Mouse (Mus musculus) limb, embryonic 12.5 days (tissue): ENCODE data around the gene Mpl. TPM values are rescaled to one million over a fixed set of nuclear protein-coding genes. Genes with fewer than 3 reads are reported as not detected.

ENCODE experiments used
- ATAC-seq: fragments of 200-750 bp; cut with Nextera tagmentation; 2 replicates; pipeline ENCODE4 v1.8.0; 2017; ENCODE audit warnings: low read depth, moderate TSS enrichment; ENCODE audit not compliant: insufficient number of reproducible peaks, insufficient read depth, low FRiP score, low TSS enrichment
- H3K27ac ChIP-seq: fragments of 300-500 bp; sonication (generic); 2 replicates; pipeline ENCODE4 v1.5.1; 2016; ENCODE audit warnings: mild to moderate bottlenecking, moderate library complexity
- H3K27me3 ChIP-seq: fragments of 300-500 bp; sonication (generic); 2 replicates; pipeline ENCODE4 v1.6.1; 2016; ENCODE audit warnings: mild to moderate bottlenecking, moderate library complexity
- H3K36me3 ChIP-seq: fragments of 300-500 bp; sonication (generic); 2 replicates; pipeline ENCODE4 v1.6.1; 2016; ENCODE audit warnings: mild to moderate bottlenecking, moderate library complexity
- H3K4me1 ChIP-seq: fragments of 300-500 bp; sonication (generic); replicated peaks from 2 replicates; pipeline ENCODE4 v1.6.1; 2016
- H3K4me2 ChIP-seq: fragments of 300-500 bp; sonication (generic); 2 replicates; pipeline ENCODE4 v1.6.1; 2016; ENCODE audit warnings: mild to moderate bottlenecking, moderate library complexity
- H3K4me3 ChIP-seq: fragments of 300-500 bp; sonication (generic); replicated peaks from 2 replicates; pipeline ENCODE4 v1.5.1; 2016; ENCODE audit warnings: mild to moderate bottlenecking
- H3K9ac ChIP-seq: fragments of 300-500 bp; sonication (generic); replicated peaks from 2 replicates; pipeline ENCODE4 v1.6.1; 2016; ENCODE audit warnings: mild to moderate bottlenecking, moderate library complexity
- H3K9me3 ChIP-seq: fragments of 300-500 bp; sonication (generic); 2 replicates; pipeline ENCODE4 v1.6.1; 2016; ENCODE audit warnings: mild to moderate bottlenecking, moderate library complexity
- WGBS: fragments of 180-500 bp; shearing (Covaris S2); methylation state at CpG from one replicate; pipeline ENCODE4 v1.1.7; 2016; 5-methylcytosine and 5-hydroxymethylcytosine counted together
- polyA plus RNA-seq: library from polyadenylated mRNA; unstranded; fragments of >200 nt; fragmentation: Nextera tagmentation; extraction: Ambion mirVana; gene quantifications from 2 replicates; pipeline ENCODE4 v1.2.1, GENCODE M21; 2016

Mpl gene
- polyA plus RNA-seq, 1 experiment from 2014 or later, result 0.64 TPM

- 93% methylated on average over 5 of the region's 5 CpGs for WGBS
- Histone ChIP-seq H3K4me2 (no peak overlapping the region), H3K9ac (no peak overlapping the region), H3K9me3 (no peaks in the 10 kb centered on the region), H3K4me3 (no peak overlapping the region), H3K36me3 (peaks cover 84% of the 10 kb centered on the region), H3K27me3 (no peaks in the 10 kb centered on the region), H3K27ac (no peak overlapping the region), H3K4me1 (no peaks in the 10 kb centered on the region)
- no peak for ATAC-seq
Observed at GRCm38 (mm10) chr4:118401918-118402317, 55.4 kb downstream of the Mpl start.

GRCm38 (mm10) chr4:118401421-118401820, 55.9 kb downstream of the Mpl start:
- Histone ChIP-seq H3K9ac (no peak overlapping the region), H3K27me3 (no peaks in the 10 kb centered on the region), H3K27ac (no peak overlapping the region), H3K4me2 (no peak overlapping the region), H3K4me1 (no peaks in the 10 kb centered on the region), H3K4me3 (no peak overlapping the region), H3K9me3 (no peaks in the 10 kb centered on the region), H3K36me3 (peaks cover 89% of the 10 kb centered on the region)
- 93% methylated on average over 3 of the region's 3 CpGs for WGBS
- ATAC-seq, result no peak

DNA sequence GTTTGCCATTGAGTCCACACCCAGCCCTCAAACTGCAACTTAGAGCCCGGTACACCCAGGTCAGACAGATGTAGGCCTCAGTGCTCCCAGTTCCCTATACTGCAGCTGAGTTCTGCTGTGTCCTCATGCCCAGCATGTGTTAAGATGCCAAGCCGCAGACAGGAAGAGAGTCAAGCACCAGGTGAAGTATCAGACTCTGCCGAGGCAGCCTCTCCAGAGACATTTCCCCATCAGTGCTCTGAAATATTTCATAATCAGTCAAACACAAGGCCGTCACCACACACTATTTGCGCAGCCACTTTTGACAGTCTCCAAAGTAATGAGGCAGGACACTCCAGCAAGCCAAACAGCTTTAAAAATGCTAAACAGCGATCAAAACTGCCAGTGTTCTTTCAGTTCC, 58.9 kb downstream of the Mpl start:
- no peak overlapping the region for H3K4me2 ChIP-seq
- H3K4me3 ChIP-seq, result no peak overlapping the region
- WGBS, result 93% methylated on average over 6 of the region's 6 CpGs
- no peak for ATAC-seq
- peaks cover 98% of the 10 kb centered on the region for H3K36me3 ChIP-seq
- H3K4me1 ChIP-seq, result no peaks in the 10 kb centered on the region
- H3K27me3 ChIP-seq, result no peaks in the 10 kb centered on the region
- H3K9ac ChIP-seq, result no peak overlapping the region
- no peaks in the 10 kb centered on the region for H3K9me3 ChIP-seq
- no peak overlapping the region for H3K27ac ChIP-seq

DNA sequence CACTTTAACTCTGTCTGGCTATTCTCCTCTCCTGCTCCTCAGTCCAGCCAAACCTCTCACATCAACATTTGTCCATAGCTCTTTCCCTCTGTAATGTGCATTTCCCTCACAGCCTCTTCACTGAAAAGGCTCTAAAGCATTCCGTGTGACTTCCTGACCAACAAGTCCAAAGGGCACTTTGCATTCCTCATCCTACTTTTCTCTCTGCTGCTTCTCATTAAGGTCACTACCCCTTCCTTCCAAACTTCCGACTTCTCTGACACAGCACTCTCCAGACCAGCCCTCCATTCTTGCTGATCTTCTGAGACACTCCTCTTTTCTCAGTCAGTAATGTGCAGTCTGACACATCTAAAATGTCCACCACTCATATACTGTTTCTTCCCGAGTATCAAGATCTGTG, 60.9 kb downstream of the Mpl start:
- no peaks in the 10 kb centered on the region for H3K9me3 ChIP-seq
- peaks cover 98% of the 10 kb centered on the region for H3K36me3 ChIP-seq
- no peaks in the 10 kb centered on the region for H3K4me1 ChIP-seq
- H3K27ac ChIP-seq, result no peak overlapping the region
- H3K4me3 ChIP-seq, result no peak overlapping the region
- 73% methylated on average over 3 of the region's 3 CpGs for WGBS
- no peak overlapping the region for H3K4me2 ChIP-seq
- H3K9ac ChIP-seq, result no peak overlapping the region
- ATAC-seq, result no peak
- H3K27me3 ChIP-seq, result no peaks in the 10 kb centered on the region

- H3K4me2 ChIP-seq, result no peak overlapping the region
- H3K27ac ChIP-seq, result no peak overlapping the region
- H3K9me3 ChIP-seq, result no peaks in the 10 kb centered on the region
- no peaks in the 10 kb centered on the region for H3K27me3 ChIP-seq
- H3K4me1 ChIP-seq, result no peaks in the 10 kb centered on the region
- no peak overlapping the region for H3K9ac ChIP-seq
- H3K36me3 ChIP-seq, result peaks cover 99% of the 10 kb centered on the region
- H3K4me3 ChIP-seq, result no peak overlapping the region
- 94% methylated on average over 4 of the region's 4 CpGs for WGBS
- no peak for ATAC-seq
Observed at GRCm38 (mm10) chr4:118395289-118395688, 62.0 kb downstream of the Mpl start.

DNA sequence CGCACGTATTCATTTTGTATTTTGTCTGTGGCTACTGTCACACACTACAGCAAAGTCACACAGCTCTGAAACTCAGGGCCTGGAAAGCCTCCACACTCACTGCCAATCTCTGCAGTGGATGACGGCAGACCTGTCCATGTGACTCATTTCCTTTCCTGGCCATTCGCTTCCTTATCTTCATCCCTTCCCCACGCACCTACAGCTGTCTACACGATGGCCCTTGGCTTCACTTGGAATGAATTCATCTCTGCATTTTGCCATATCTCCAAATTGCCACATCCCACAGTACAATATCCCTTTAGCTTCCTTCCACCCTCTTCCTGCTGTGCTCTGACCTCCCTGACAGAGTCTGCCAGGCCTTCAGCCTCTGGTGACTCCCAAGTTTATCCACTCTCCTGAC, 62.8 kb downstream of the Mpl start:
- no peak for ATAC-seq
- H3K27me3 ChIP-seq, result no peaks in the 10 kb centered on the region
- H3K4me1 ChIP-seq, result no peaks in the 10 kb centered on the region
- no peak overlapping the region for H3K27ac ChIP-seq
- peaks cover 99% of the 10 kb centered on the region for H3K36me3 ChIP-seq
- no peak overlapping the region for H3K4me3 ChIP-seq
- no peak overlapping the region for H3K4me2 ChIP-seq
- H3K9ac ChIP-seq, result no peak overlapping the region
- WGBS, result 92% methylated on average over 6 of the region's 6 CpGs
- H3K9me3 ChIP-seq, result no peaks in the 10 kb centered on the region

Other genes starting within 250 kb of the Mpl start
- 69.6 and 72.2 TPM in 2 replicates for gene Ptprf, start 166.1 kb downstream of the Mpl start, polyA plus RNA-seq
- 11.1 and 11.7 TPM in 2 replicates for gene Szt2, start 48.2 kb downstream of the Mpl start, polyA plus RNA-seq
- 116 and 127 TPM in 2 replicates for gene Med8, start 48.2 kb downstream of the Mpl start, polyA plus RNA-seq
- 37.8 and 44.1 TPM in 2 replicates for gene Elovl1, start 29.4 kb downstream of the Mpl start, polyA plus RNA-seq
- gene Cdc20, start 20.2 kb downstream of the Mpl start, polyA plus RNA-seq, result 285 and 296 TPM in 2 replicates
- gene Tie1, start 32.5 kb upstream of the Mpl start, polyA plus RNA-seq, result 16.6 and 18.4 TPM in 2 replicates
- 0.73 and 1.6 TPM in 2 replicates for gene 2610528J11Rik, start 69.5 kb upstream of the Mpl start, polyA plus RNA-seq
- 0.58 and 1.2 TPM in 2 replicates for gene Tmem125, start 86.5 kb upstream of the Mpl start, polyA plus RNA-seq
- 0.23 and 0.45 TPM in 2 replicates for gene Cfap57, start 163.3 kb upstream of the Mpl start, polyA plus RNA-seq
- gene Ebna1bp2, start 163.3 kb upstream of the Mpl start, polyA plus RNA-seq, result 158 and 159 TPM in 2 replicates
- gene Olfr62, start 201.4 kb upstream of the Mpl start, polyA plus RNA-seq, result not detected in 2 replicates
- gene Olfr1342, start 235.2 kb upstream of the Mpl start, polyA plus RNA-seq, result 0.13 TPM in 1 of 2 replicates, not detected in the other
- gene Olfr1341, start 246.0 kb upstream of the Mpl start, polyA plus RNA-seq, result not detected in 2 replicates